Mouse (Mus musculus) fat pad, adult 2 months (tissue): ENCODE results near the gene BC030499.

ENCODE experiments used
- DNase-seq: peaks from one replicate; pipeline ENCODE4 v3.0.0-alpha.2; 2011; ENCODE audit warnings: low read depth, low spot score; ENCODE audit errors: extremely low read depth

The BC030499 gene

DNA sequence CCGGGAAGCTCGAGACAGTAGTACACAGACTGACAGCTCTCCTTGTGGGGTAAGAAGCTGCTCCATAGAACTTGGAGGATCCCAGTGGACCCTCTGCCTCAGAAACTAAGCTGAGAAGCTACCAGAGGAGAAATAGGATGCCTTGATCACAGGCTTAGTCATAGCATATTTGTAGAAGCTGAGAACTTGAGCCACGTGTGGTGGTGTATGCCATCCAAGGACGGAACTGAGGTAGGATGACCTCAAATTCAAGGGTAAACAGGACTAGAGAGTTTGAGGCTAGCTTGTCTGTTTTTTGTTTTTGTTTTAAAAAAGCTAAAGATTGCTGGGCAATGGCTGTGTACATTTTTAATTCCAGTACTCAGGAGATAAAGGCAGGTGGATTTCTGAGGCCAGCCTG, 14.6 kb downstream of the BC030499 start:
- DNase-seq = no peak

DNA sequence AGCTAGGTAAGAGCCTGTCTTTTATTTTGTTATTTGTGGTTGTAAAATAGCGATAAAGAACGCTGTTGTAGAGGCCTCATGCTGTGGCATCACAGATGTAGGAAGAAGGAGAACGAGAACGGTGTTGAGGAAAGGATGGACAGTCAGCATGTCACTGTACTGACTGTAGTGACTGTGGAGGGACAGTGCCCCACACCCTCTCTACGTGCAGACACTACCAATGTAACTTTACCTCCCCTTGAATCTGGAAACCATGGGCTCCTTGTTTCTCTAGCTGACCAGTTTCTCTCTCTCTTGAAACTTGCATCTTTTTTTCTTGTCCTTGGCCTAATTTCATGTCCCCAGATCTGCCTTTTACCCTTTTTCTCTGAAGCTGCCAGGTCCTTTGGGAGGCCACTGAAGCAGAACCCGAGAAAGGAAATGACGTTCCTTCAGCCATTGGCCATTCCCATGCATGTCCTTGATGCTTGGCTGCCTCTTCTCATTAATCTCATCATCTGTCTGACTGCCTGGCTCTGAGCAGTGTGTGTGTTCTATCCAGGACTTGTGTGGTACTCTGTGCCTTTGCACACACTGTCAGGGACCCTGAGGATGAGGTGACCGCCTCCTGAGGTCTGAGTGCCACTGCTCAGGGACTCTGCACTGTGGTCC, 20.3 kb downstream of the BC030499 start:
- DNase-seq = no peak

DNA sequence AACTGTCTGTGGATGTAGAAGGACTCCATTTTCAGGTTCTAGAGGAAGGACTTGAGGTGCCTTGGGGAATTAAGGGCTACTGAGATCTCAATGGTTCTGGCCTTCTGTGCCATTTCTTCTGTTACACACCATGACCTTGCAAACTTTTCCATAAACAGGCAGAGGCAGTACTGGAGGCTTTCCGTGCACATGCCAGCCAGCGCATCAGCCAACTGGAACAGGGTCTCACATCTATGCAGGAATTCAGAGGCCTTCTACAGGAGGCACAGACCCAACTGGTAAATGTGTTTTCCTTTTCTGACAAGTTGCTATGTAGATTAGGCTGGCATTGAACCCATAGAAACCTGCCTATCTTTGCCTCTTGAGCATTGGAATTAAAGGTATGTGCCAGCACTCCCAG, 23.0 kb downstream of the BC030499 start:
- no peak for DNase-seq

- DNase-seq = no peak
Observed at GRCm38 (mm10) chr11:78318411-78318810, 27.8 kb downstream of the BC030499 start.

GRCm38 (mm10) chr11:78322076-78322831, 31.6 kb downstream of the BC030499 start:
- no peak for DNase-seq

- peak; percentile 70 for DNase-seq
Observed at GRCm38 (mm10) chr11:78322860-78323259, 32.2 kb downstream of the BC030499 start, which contains the start of gene Aldoc. TSS of gene Aldoc (plus strand) at chr11:78322968.

- DNase-seq = no peak
Observed at GRCm38 (mm10) chr11:78324000-78324785, 33.6 kb downstream of the BC030499 start.

GRCm38 (mm10) chr11:78324965-78325364, 34.3 kb downstream of the BC030499 start:
- no peak for DNase-seq

GRCm38 (mm10) chr11:78327215-78327614, 36.6 kb downstream of the BC030499 start:
- no peak for DNase-seq

DNA sequence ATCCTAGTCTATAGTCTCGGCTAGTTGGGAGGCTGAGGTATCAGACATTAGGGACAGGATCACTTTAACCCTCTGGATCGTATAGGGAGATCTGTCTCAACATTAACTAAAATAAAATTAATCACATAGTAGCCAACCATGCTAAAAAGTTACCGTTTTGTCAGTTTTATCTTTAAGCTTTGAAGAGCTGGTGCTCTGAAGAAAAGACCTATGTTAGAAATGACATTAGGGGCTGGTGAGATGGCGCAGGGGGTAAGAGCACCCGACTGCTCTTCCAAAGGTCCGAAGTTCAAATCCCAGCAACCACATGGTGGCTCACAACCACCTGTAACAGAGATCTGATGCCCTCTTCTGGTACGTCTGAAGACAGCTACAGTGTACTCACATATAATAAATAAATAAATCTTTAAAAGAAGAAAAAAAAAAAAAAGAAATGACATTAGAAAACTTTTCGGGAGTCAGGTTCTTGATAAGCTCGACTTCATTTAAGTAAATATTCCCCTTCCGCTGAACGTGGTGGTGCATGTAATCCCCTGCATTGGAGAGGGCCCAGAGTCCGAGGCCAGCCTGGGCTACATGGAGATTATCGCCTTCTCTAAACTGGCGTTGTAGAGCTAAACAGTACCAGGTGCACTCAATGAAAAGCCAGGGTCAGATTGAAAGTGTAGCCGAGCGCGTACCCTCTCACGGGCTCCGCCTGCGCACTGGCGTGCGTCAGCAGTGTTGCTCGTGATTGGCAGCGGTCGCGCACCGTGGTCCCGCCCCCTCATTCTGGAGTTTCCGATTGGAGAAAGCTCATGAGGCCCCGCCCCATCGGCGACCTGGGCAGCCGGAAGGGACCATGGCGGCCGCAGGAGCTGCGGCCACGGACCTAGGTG, 37.2 kb downstream of the BC030499 start, which contains the start of gene Pigs:
Pigs (plus strand) TSS at position 782 of the 878 bp plus-strand sequence.
- DNase-seq = no peak

GRCm38 (mm10) chr11:78328512-78329056, 37.9 kb downstream of the BC030499 start:
- no peak for DNase-seq

- DNase-seq = no peak
Observed at GRCm38 (mm10) chr11:78332676-78333075, 42.0 kb downstream of the BC030499 start.

DNA sequence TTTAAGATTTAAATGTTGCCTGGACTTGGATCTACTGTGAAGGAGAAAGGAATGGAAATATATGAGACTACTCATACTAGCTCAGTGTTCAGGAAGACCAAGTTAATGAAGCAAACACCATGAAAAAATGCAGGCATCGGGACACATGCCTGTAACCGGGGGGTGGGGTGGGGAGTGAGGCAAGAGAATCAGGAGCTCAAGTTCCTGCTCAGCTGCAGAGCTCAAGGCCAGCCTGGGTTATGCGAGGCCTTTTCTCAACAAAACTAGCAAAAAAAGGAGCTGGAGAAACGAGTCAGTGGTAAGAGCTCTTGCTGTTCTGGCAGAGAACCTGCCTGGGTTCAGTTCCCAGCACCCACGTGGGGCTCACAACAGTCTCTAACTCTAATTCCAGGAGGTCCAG, 43.4 kb downstream of the BC030499 start:
- DNase-seq = no peak

- DNase-seq = no peak
Observed at GRCm38 (mm10) chr11:78337040-78337439, 46.4 kb downstream of the BC030499 start.

DNA sequence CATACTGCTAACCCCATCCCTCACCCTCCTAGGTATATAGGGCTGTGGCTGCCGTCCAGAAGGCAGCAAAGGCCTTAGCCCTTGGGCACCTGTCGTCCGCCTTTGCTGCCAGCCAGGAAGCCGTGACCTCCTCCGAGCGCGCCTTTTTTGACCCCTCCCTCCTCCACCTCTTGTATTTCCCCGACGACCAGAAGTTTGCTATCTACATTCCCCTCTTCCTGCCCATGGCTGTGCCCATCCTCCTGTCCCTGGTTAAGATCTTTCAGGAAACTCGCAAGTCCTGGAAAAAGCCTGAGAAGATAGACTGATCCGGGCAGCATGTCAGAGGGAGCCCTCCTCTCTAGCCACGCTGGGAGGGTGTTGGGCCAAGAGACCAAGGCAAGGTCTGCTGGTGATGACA, 51.1 kb downstream of the BC030499 start:
- no peak for DNase-seq

GRCm38 (mm10) chr11:78343381-78344327, 53.0 kb downstream of the BC030499 start, which contains the start of gene Unc119:
TSS of gene Unc119 (plus strand) at chr11:78343482.
- DNase-seq = no peak

- no peak for DNase-seq
Observed at GRCm38 (mm10) chr11:78344328-78344889, 53.8 kb downstream of the BC030499 start.

- DNase-seq = peak; percentile 83
Observed at GRCm38 (mm10) chr11:78344890-78345715, 54.5 kb downstream of the BC030499 start.
